Mouse (Mus musculus): Measurements from ENCODE around the gene Mvp.

The Mvp gene

DNA sequence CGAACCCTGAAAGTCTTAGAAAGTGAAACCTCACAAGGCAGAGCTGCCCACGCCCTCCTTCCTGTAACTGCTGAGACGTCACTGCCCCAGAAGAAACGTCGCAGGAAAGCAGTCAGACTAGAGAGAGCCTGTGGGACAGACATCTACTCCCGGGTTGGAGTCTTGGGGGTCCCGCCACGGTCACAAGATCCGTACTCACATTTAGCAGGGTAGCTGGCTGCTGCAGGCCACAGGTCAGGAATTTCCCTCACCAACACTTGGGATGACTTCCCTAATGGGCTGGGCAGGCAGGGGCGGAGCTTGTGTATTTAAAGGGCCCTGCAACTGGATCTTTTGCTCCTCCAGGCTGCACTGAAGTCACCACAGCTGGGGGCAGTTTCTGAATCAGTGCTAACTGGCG, at the start of gene Mvp:
Mvp (minus strand) TSS at position 302 of the 400 bp plus-strand sequence.
- peak; percentile 59 to 63 for DNase-seq

DNA sequence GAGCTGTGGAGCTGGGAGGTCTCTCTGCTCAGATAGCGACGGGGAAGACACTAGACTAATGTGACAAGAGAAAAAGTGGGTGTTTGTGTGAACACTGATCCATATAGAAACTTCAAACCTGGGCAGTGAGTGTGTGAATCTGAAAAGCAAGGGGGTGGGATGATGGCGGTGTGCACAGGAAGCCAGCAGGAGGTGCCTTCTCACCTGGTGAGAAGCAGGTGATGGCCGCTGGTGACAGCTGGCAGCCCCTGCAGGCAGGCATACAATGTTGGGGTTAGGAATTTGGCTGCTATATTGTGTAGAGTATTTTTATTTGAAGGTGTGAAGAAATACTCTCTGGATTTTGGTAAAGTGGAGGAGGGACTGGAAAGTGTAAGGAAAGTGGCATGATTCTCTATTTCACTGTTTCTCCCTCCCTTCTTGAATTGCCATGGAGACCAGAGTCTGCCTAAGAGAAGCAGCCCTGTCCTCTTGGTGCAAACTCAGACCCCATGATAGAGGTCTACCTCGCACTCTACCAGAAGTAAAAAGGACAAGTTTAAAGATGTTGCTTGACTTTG, 40.7 kb upstream of the Mvp start:
- no peak for DNase-seq

DNA sequence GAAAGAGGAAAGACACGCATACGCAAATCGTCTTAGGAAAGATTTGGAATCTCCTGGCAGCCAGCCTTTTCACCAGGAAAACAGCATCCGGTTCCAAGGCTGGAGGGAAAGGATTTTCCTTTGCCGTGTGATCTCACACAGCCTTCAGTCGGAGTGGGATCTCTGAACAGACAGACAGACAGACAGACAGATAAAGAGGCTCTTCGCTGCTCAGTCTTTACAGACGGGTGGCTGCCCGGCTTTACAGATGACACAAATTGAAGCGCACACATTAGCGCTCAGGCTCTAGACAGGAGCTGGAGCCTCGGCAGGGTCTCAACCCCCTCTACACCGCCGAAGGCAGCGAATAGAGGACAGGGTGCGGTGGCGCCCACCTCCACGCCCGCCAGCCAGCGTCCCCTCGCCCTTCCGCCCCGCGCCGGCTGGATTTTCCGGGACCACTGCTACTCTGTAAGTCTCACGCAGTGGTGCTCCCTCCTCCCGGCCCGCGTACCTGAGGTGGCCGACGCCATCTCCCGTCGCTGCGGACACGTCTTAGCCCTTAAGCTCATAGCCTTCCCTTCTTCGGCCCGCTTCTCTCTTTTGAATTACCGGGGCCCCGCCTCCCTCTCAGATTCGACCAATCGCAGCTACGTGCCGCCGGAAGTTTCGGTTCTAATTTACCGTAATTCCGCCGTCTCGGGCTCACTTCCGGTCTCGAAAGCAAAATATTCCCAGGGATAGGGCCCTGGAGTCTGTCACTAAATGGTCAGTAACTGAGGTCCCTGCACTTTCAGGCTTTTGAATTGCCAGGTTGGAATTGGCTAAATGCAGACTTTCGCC, 27.6 kb upstream of the Mvp start, which contains the start of gene Kif22:
Kif22 (minus strand) TSS at position 621 of the 822 bp plus-strand sequence.
- DNase-seq: peak; percentile 90 to 92

- DNase-seq: no peak
Observed at GRCm38 (mm10) chr7:127031244-127031643, 16.8 kb upstream of the Mvp start.

DNA sequence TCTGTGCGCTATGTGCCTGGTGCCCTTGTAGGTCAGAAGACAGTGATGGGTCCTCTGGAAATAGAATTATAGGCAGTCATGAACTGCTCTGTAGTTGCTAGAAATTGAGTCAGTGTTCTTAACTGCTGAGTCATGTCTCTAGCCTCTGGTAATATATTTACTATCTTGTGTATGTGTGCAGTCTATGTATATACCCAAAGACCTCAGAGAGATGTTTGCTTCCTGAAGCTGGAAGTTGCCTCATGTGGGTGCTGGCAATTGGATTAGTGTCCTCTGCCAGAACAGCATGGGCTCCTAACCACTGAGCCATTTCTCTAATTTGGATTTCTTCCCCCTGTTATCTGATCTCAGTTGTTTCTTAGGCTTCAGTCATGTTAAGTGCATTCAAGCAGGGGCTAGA, 15.8 kb upstream of the Mvp start:
- DNase-seq: no peak

DNA sequence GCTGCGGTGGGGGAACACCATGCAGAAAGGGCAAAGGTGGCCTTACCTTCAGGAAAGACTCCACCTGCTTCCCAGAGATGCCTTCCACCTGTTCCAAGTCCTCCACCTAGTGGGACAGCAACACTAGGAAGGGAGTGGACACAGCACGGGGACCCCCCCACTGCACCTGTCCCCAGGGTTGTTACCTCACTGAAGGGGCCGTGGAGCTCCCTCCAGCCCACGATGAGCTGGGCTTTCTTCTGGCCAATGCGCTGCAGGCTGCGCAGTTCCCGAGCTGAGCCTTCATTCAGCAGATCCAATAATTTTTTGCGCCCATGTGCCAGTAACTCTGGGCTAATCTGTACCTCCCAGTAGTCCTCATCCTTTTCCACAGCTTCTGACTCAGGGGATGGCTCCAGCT, 13.5 kb upstream of the Mvp start:
- DNase-seq: peak in 1 of 2 experiments; percentile 61

GRCm38 (mm10) chr7:127026984-127027726, 12.7 kb upstream of the Mvp start, which contains the start of gene Maz:
Gene Maz (minus strand): TSS chr7:127027037.
- DNase-seq: peak; percentile 99

- peak in 1 of 2 experiments; percentile 86 for DNase-seq
Observed at GRCm38 (mm10) chr7:127026616-127026983, 12.2 kb upstream of the Mvp start.

- DNase-seq: peak; percentile 70 to 75
Observed at GRCm38 (mm10) chr7:127026161-127026600, 11.8 kb upstream of the Mvp start.

DNA sequence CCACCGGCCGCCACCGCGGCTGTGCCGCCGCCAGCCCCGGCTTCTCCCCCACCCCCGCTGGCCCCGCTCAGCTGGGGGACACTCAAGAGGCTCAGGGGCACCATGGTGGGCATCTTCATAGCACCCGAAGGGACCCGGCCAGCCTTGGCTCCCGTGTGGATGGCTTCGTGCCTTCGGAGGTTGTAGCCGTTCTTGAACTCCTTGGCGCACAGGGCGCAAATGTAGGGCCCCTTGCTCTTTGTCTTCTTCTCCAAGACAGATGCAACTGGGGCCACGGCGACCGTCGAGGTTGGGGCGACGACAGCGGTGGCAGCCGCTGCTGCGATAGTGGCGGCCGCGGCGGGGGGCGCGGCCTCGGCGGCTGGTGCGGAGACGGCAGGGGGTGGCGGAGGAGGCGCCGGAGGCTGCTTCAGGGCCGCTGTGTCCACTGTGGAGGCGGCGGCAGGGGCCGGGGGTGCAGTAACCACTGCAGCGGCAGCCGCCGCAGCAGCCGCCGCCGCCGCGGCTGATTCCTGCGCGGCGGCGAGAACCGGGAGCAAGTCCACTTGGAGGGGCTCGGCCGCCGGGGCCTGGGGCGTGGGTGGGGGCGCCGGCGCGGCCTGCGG, 11.2 kb upstream of the Mvp start:
- DNase-seq: peak in 1 of 2 experiments; percentile 62

- DNase-seq: peak; percentile 85 to 86
Observed at GRCm38 (mm10) chr7:127024755-127025555, 10.5 kb upstream of the Mvp start.

- peak in 1 of 2 experiments; percentile 41 for DNase-seq
Observed at GRCm38 (mm10) chr7:127023896-127024690, 9.7 kb upstream of the Mvp start.

DNA sequence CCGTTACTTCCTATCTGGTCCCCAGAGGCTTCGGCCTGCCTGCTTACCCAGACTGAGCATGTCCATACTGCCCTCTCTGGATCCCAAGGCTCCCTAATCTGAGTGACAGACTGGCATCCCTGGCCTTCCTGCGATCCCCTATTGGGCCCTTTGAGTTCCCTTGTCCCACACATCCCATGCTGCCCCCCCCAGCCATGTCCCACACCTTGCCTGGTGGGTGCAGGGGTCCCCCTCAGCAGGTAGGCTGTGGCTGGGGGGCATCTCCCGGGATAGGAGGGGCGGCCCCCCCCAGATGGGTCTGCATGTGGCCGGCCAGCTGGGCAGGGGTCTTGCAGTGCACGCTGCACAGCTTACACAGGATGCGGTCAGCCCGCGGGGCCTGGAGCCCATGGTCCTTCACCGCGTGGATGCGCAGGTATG, 8.9 kb upstream of the Mvp start:
- DNase-seq: peak in 1 of 2 experiments; percentile 40

- DNase-seq: no peak
Observed at GRCm38 (mm10) chr7:127022528-127023271, 8.3 kb upstream of the Mvp start.

GRCm38 (mm10) chr7:127021563-127022527, 7.4 kb upstream of the Mvp start:
- DNase-seq: no peak

DNA sequence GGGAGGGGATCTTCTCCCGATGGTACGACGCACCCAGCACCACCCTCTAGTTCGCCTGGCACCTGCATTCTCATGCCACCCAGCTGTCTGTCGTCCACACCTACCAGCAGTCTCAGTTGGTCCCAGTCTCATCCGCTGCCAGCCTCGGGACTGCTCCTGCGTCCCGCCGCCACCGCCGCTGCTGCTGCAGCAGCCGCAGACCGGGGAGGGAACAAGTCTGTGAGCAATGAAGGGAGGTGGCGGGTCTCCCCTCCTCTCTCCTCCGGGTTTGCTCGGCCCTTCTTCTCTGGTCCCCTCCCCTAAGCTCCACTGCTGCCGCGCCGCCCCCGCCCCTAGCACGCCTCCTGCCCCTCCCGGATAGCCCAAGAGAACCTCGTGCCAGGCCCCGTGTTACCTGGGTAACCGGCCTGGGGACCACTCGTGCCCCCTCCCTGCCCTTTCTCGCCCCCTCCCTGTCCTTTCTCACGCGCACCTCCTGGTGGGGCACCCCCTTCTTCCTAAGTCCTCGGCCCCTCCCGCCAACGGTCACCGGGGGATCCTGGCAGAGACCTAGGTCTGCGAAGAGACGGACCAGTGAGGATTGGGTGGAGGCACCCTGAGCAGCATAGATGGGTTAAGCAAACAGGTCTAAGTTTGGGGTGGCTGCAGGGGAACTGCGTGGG, 6.6 kb upstream of the Mvp start, which contains the start of the genes Gm42742 and Prrt2:
Gm42742 (minus strand) TSS at position 197 of the 662 bp plus-strand sequence.
Prrt2 (minus strand) TSS at position 311 of the 662 bp plus-strand sequence.
- peak; percentile 70 to 80 for DNase-seq

GRCm38 (mm10) chr7:127020491-127020890, 6.1 kb upstream of the Mvp start:
- peak; percentile 33 to 54 for DNase-seq

DNA sequence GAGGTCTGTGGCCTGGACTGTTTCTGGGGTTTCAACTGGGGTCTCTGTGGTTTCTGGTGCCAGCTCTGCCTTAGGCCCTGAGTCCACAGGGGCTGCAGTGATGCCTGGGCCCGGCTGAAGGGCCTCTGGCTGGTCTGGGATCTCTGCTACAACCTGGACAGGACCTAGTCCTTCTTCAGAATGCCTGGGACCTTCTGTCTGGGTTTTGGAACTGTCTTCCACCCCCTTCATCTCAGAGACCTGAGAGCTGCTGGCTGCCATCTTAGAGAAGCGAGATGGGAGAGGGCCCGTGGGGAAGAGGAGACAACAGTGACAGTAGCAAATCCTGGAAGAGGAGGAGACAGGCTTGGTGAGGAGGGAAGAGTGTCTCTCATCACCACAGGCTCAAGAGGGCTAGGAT, 5.6 kb upstream of the Mvp start:
- peak; percentile 37 to 50 for DNase-seq

Measured in cerebellum, postnatal 36 days (tissue).